Mouse (Mus musculus) gastrocnemius, postnatal 25 days (tissue): ENCODE measurements at regions not wholly inside any gene's neighbourhood (a gene's known extent, or its start where the extent isn't known, plus 50 kb on each side); places are given as distances from the start of the nearest gene placed in this dataset.

Source experiments
- DNase-seq: peaks from one replicate; pipeline ENCODE4 v3.0.0; 2022

- DNase-seq = peak; percentile 20
Observed at GRCm38 (mm10) chr10:96724436-96725175, 107.8 kb downstream of the Btg1 start.

GRCm38 (mm10) chr10:96726801-96727780, 110.3 kb downstream of the Btg1 start:
- DNase-seq = no peak

- DNase-seq = no peak
Observed at GRCm38 (mm10) chr10:96733581-96733980, 116.8 kb downstream of the Btg1 start.

GRCm38 (mm10) chr10:96735146-96735545, 118.3 kb downstream of the Btg1 start:
- DNase-seq = no peak

GRCm38 (mm10) chr10:96735885-96736628, 119.3 kb downstream of the Btg1 start:
- no peak for DNase-seq

- DNase-seq = no peak
Observed at GRCm38 (mm10) chr10:96737972-96738371, 121.2 kb downstream of the Btg1 start.

- DNase-seq = no peak
Observed at GRCm38 (mm10) chr10:96738606-96739005, 121.8 kb downstream of the Btg1 start.

GRCm38 (mm10) chr10:96744167-96744777, 127.5 kb downstream of the Btg1 start:
- DNase-seq = peak; percentile 26

- no peak for DNase-seq
Observed at GRCm38 (mm10) chr10:96747015-96747663, 130.3 kb downstream of the Btg1 start.

GRCm38 (mm10) chr10:96750861-96751260, 134.1 kb downstream of the Btg1 start:
- DNase-seq = peak; percentile 8

- peak; percentile 89 for DNase-seq
Observed at GRCm38 (mm10) chr10:96751580-96752264, 134.9 kb downstream of the Btg1 start.

- DNase-seq = no peak
Observed at GRCm38 (mm10) chr10:96752531-96752930, 135.7 kb downstream of the Btg1 start.

- no peak for DNase-seq
Observed at GRCm38 (mm10) chr10:96753521-96753920, 136.7 kb downstream of the Btg1 start.

- DNase-seq = no peak
Observed at GRCm38 (mm10) chr10:96755674-96756073, 138.9 kb downstream of the Btg1 start.

- DNase-seq = no peak
Observed at GRCm38 (mm10) chr10:96756355-96757084, 139.7 kb downstream of the Btg1 start.

- DNase-seq = no peak
Observed at GRCm38 (mm10) chr10:96757311-96757710, 140.5 kb downstream of the Btg1 start.

- no peak for DNase-seq
Observed at GRCm38 (mm10) chr10:96761601-96762000, 144.8 kb downstream of the Btg1 start.

- DNase-seq = no peak
Observed at GRCm38 (mm10) chr10:96765626-96766025, 148.8 kb downstream of the Btg1 start.

GRCm38 (mm10) chr10:96778220-96778619, 161.4 kb downstream of the Btg1 start:
- DNase-seq = no peak

GRCm38 (mm10) chr10:96783966-96784365, 167.2 kb downstream of the Btg1 start:
- DNase-seq = no peak
